Mouse (Mus musculus): Measurements from ENCODE around the gene Fnip2.

Gene Fnip2

GRCm38 (mm10) chr3:79528451-79528850, 39.1 kb downstream of the Fnip2 start:
- no peak for DNase-seq (ENCODE audit: low spot score in 2 of 2)

GRCm38 (mm10) chr3:79527921-79528320, 39.7 kb downstream of the Fnip2 start:
- no peak for DNase-seq (ENCODE audit: low spot score in 2 of 2)

- no peak for DNase-seq (ENCODE audit: low spot score in 2 of 2)
These were observed 40.1 kb downstream of the Fnip2 start for GRCm38 (mm10) chr3:79527521-79527920.

- no peak for DNase-seq (ENCODE audit: low spot score in 2 of 2)
These were observed 44.2 kb downstream of the Fnip2 start for GRCm38 (mm10) chr3:79523349-79523748.

- no peak for DNase-seq (ENCODE audit: low spot score in 2 of 2)
These were observed 47.7 kb downstream of the Fnip2 start for GRCm38 (mm10) chr3:79519862-79520261.

GRCm38 (mm10) chr3:79518761-79519527, 48.7 kb downstream of the Fnip2 start:
- peak in 1 of 2 experiments; percentile 32 for DNase-seq (ENCODE audit: low spot score in 2 of 2)

GRCm38 (mm10) chr3:79517884-79518591, 49.6 kb downstream of the Fnip2 start:
- no peak for DNase-seq (ENCODE audit: low spot score in 2 of 2)

- no peak for DNase-seq (ENCODE audit: low spot score in 2 of 2)
These were observed 50.6 kb downstream of the Fnip2 start for GRCm38 (mm10) chr3:79516958-79517357.

GRCm38 (mm10) chr3:79516099-79516920, 51.3 kb downstream of the Fnip2 start:
- no peak for DNase-seq (ENCODE audit: low spot score in 2 of 2)

- no peak for DNase-seq (ENCODE audit: low spot score in 2 of 2)
These were observed 53.3 kb downstream of the Fnip2 start for GRCm38 (mm10) chr3:79514304-79514703.

GRCm38 (mm10) chr3:79501166-79501728, 66.3 kb downstream of the Fnip2 start:
- DNase-seq (ENCODE audit: low spot score in 2 of 2): no peak

- no peak for DNase-seq (ENCODE audit: low spot score in 2 of 2)
These were observed 67.3 kb downstream of the Fnip2 start for GRCm38 (mm10) chr3:79500279-79500678.

- DNase-seq (ENCODE audit: low spot score in 2 of 2): no peak
These were observed 70.9 kb downstream of the Fnip2 start for GRCm38 (mm10) chr3:79496668-79497067.

- DNase-seq (ENCODE audit: low spot score in 2 of 2): no peak
These were observed 72.4 kb downstream of the Fnip2 start for GRCm38 (mm10) chr3:79495151-79495550.

GRCm38 (mm10) chr3:79494028-79494427, 73.6 kb downstream of the Fnip2 start:
- no peak for DNase-seq (ENCODE audit: low spot score in 2 of 2)

- no peak for DNase-seq (ENCODE audit: low spot score in 2 of 2)
These were observed 74.5 kb downstream of the Fnip2 start for GRCm38 (mm10) chr3:79493064-79493463.

- no peak for DNase-seq (ENCODE audit: low spot score in 2 of 2)
These were observed 76.0 kb downstream of the Fnip2 start for GRCm38 (mm10) chr3:79491614-79492013.

GRCm38 (mm10) chr3:79490102-79490501, 77.5 kb downstream of the Fnip2 start:
- no peak for DNase-seq (ENCODE audit: low spot score in 2 of 2)

- no peak for DNase-seq (ENCODE audit: low spot score in 2 of 2)
These were observed 79.6 kb downstream of the Fnip2 start for GRCm38 (mm10) chr3:79488025-79488424.

GRCm38 (mm10) chr3:79484286-79485063, 83.1 kb downstream of the Fnip2 start:
- peak in 1 of 2 experiments; percentile 4 for DNase-seq (ENCODE audit: low spot score in 2 of 2)

GRCm38 (mm10) chr3:79478880-79479279, 88.7 kb downstream of the Fnip2 start:
- DNase-seq (ENCODE audit: low spot score in 2 of 2): no peak

Measured in urinary bladder, postnatal 4 days (tissue).